Comparison of ENCODE assay signal across 15 mouse cellular contexts in genomic region chr13:45883791-45884238, GRCm38 (mm10).
"Had no signal": no experiment of that assay in that cellular context is flagged by ENCODE, and none has a peak within 500 bp of the region (broad histone marks: within the 10 kb centered on the region; RNA-seq: fewer than 3 reads in every experiment).

No protein-coding gene starts in this region.

- H3K9me3 ChIP-seq: limb, embryonic 12.5 days; liver, embryonic 13.5 days; lung, embryonic 15.5 days; megakaryocyte, embryonic 14.5 days; midbrain, embryonic 15.5 days; stomach, embryonic 15.5 days had no signal

- H3K27me3 ChIP-seq: limb, embryonic 12.5 days; liver, embryonic 13.5 days; lung, embryonic 15.5 days; megakaryocyte, embryonic 14.5 days; midbrain, embryonic 15.5 days; stomach, embryonic 15.5 days had no signal

- H3K4me3 ChIP-seq: limb, embryonic 12.5 days; liver, embryonic 13.5 days; lung, embryonic 15.5 days; megakaryocyte, embryonic 14.5 days; midbrain, embryonic 15.5 days; stomach, embryonic 15.5 days had no signal

- H3K27ac ChIP-seq: limb, embryonic 12.5 days; liver, embryonic 13.5 days; lung, embryonic 15.5 days; macrophage; midbrain, embryonic 15.5 days; stomach, embryonic 15.5 days had no signal

- DNase-seq: kidney, adult 8-10 months; kidney, postnatal 25 days; layer of hippocampus, postnatal 36 days; liver; liver, embryonic 13.5 days; liver, postnatal 0 days; lung, postnatal 14 days; right cerebral cortex, postnatal 4 days; spleen, adult 18-20 months had no signal

- H3K36me3 ChIP-seq: limb, embryonic 12.5 days; liver, embryonic 13.5 days; lung, embryonic 15.5 days; midbrain, embryonic 15.5 days; stomach, embryonic 15.5 days had no signal

- H3K4me1 ChIP-seq: limb, embryonic 12.5 days had no signal
